Mouse (Mus musculus): Measurements from ENCODE around the gene Tnnt1. TPM values are rescaled to one million over a fixed set of nuclear protein-coding genes. Genes with fewer than 3 reads are reported as not detected.
A peak's percentile ranks its signal among the peaks of the same experiment; 100 is the strongest.
"Not testable (repeated sequence)": the region's sequence is repeated elsewhere in the genome, so short reads cannot be mapped to it uniquely, and the experiment has no call there.

The Tnnt1 gene
- polyA plus RNA-seq, 1 experiment from 2014 or later: 64.7 TPM

- no peak overlapping the region for H3K9ac ChIP-seq (ENCODE audit: low read length)
These were observed 25.2 kb upstream of the Tnnt1 start for GRCm38 (mm10) chr7:4541344-4541743.

GRCm38 (mm10) chr7:4539019-4539418 is 22.8 kb upstream of the Tnnt1 start:
- H3K36me3 ChIP-seq (ENCODE audit: control insufficient read depth, insufficient read depth, low read length): no peaks in the 10 kb centered on the region
- no peak overlapping the region for H3K4me2 ChIP-seq (ENCODE audit: low read depth, severe bottlenecking)
- ATAC-seq (ENCODE audit: insufficient number of reproducible peaks, low FRiP score, low TSS enrichment, low read depth): no peak

More at GRCm38 (mm10) chr7:4541344-4541743, 25.2 kb upstream of the Tnnt1 start:
- Histone ChIP-seq H3K4me2 (ENCODE audit: low read depth, severe bottlenecking) (no peak overlapping the region), H3K4me1 (ENCODE audit: control insufficient read depth, insufficient read depth, low read length) (0 out of 2 replicates have a peak, but pooled peaks cover 1% of the 10 kb centered on the region), H3K27me3 (ENCODE audit: control insufficient read depth, insufficient read depth, low read length) (no peaks in the 10 kb centered on the region), H3K36me3 (ENCODE audit: control insufficient read depth, insufficient read depth, low read length) (no peaks in the 10 kb centered on the region), H3K4me3 (ENCODE audit: low read depth, low read length) (no peak overlapping the region), H3K27ac (replicated peaks; ENCODE audit: low read depth, low read length) (no peak overlapping the region), H3K9me3 (ENCODE audit: control insufficient read depth, low read length) (no peaks in the 10 kb centered on the region)
- 63% methylated on average over 5 of the region's 5 CpGs for WGBS
- ATAC-seq (ENCODE audit: insufficient number of reproducible peaks, low FRiP score, low TSS enrichment, low read depth): no peak
- DNase-seq (ENCODE audit: low spot score): no peak

DNA sequence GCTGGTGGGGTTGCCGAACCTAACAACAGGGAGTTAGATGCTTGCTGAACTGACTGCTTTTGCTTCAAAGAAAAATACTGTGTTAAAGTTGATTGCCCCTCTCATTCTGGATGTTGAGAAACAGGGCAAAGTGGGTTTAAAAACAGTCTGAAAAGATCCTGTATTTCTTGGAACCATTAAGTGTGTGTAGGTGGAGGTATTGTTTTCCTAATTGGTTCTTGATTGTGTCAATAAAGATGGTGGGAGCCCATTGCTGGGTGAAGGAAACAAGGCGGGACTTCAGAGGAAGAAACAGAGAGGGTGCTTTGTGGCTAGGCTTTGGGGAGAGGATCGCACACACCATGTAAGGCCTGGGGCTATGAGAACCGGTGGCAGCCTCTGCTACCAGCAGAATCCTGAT is 21.0 kb upstream of the Tnnt1 start:
- Histone ChIP-seq H3K4me1 (ENCODE audit: control insufficient read depth, insufficient read depth, low read length) (no peaks in the 10 kb centered on the region), H3K27ac (replicated peaks; ENCODE audit: low read depth, low read length) (no peak overlapping the region), H3K4me2 (ENCODE audit: low read depth, severe bottlenecking) (no peak overlapping the region), H3K9me3 (ENCODE audit: control insufficient read depth, low read length) (no peaks in the 10 kb centered on the region), H3K4me3 (ENCODE audit: low read depth, low read length) (no peak overlapping the region), H3K36me3 (ENCODE audit: control insufficient read depth, insufficient read depth, low read length) (no peaks in the 10 kb centered on the region), H3K27me3 (ENCODE audit: control insufficient read depth, insufficient read depth, low read length) (no peaks in the 10 kb centered on the region), H3K9ac (ENCODE audit: low read length) (no peak overlapping the region)
- ATAC-seq (ENCODE audit: insufficient number of reproducible peaks, low FRiP score, low TSS enrichment, low read depth) (no peak), DNase-seq (ENCODE audit: low spot score) (no peak)
- WGBS: 57% methylated on average over 4 of the region's 4 CpGs

More at GRCm38 (mm10) chr7:4539019-4539418, 22.8 kb upstream of the Tnnt1 start:
- 74% methylated on average over 2 of the region's 2 CpGs for WGBS
- Histone ChIP-seq H3K9ac (ENCODE audit: low read length) (no peak overlapping the region), H3K27ac (replicated peaks; ENCODE audit: low read depth, low read length) (no peak overlapping the region), H3K4me3 (ENCODE audit: low read depth, low read length) (no peak overlapping the region), H3K9me3 (ENCODE audit: control insufficient read depth, low read length) (no peaks in the 10 kb centered on the region), H3K4me1 (ENCODE audit: control insufficient read depth, insufficient read depth, low read length) (no peaks in the 10 kb centered on the region), H3K27me3 (ENCODE audit: control insufficient read depth, insufficient read depth, low read length) (no peaks in the 10 kb centered on the region)
- DNase-seq (ENCODE audit: low spot score): no peak

- H3K9ac ChIP-seq (ENCODE audit: low read length): no peak overlapping the region
- H3K9me3 ChIP-seq (ENCODE audit: control insufficient read depth, low read length): no peaks in the 10 kb centered on the region
- no peak overlapping the region for H3K4me3 ChIP-seq (ENCODE audit: low read depth, low read length)
- ATAC-seq (ENCODE audit: insufficient number of reproducible peaks, low FRiP score, low TSS enrichment, low read depth) (no peak), DNase-seq (ENCODE audit: low spot score) (no peak)
- H3K4me2 ChIP-seq (ENCODE audit: low read depth, severe bottlenecking): no peak overlapping the region
- H3K4me1 ChIP-seq (ENCODE audit: control insufficient read depth, insufficient read depth, low read length): no peaks in the 10 kb centered on the region
- H3K27ac ChIP-seq (replicated peaks; ENCODE audit: low read depth, low read length): no peak overlapping the region
- 93% methylated on average over 4 of the region's 4 CpGs for WGBS
- no peaks in the 10 kb centered on the region for H3K27me3 ChIP-seq (ENCODE audit: control insufficient read depth, insufficient read depth, low read length)
- no peaks in the 10 kb centered on the region for H3K36me3 ChIP-seq (ENCODE audit: control insufficient read depth, insufficient read depth, low read length)
These were observed 20.2 kb upstream of the Tnnt1 start for GRCm38 (mm10) chr7:4536369-4536768.

- no peak within 1 kb of the TSS for H3K27ac ChIP-seq (replicated peaks; ENCODE audit: low read depth, low read length)
- 2% methylated on average over 28 of the region's 28 CpGs for WGBS
- 0 out of 2 replicates have a peak, but pooled peaks cover 1% of the 10 kb centered on the region for H3K4me1 ChIP-seq (ENCODE audit: control insufficient read depth, insufficient read depth, low read length)
- H3K9ac ChIP-seq (ENCODE audit: low read length): no peak within 1 kb of the TSS
- ATAC-seq (ENCODE audit: insufficient number of reproducible peaks, low FRiP score, low TSS enrichment, low read depth): peak; percentile 92
- H3K4me3 ChIP-seq (ENCODE audit: low read depth, low read length): peak within 1 kb of the TSS; percentile 22
- peak within 1 kb of the TSS; percentile 39 for H3K4me2 ChIP-seq (ENCODE audit: low read depth, severe bottlenecking)
- no peaks in the 10 kb centered on the region for H3K27me3 ChIP-seq (ENCODE audit: control insufficient read depth, insufficient read depth, low read length)
- H3K36me3 ChIP-seq (ENCODE audit: control insufficient read depth, insufficient read depth, low read length): no peaks in the 10 kb centered on the region
- peak; percentile 90 for DNase-seq (ENCODE audit: low spot score)
- no peaks in the 10 kb centered on the region for H3K9me3 ChIP-seq (ENCODE audit: control insufficient read depth, low read length)
These were observed 16.0 kb upstream of the Tnnt1 start, which contains the start of gene Dnaaf3 for GRCm38 (mm10) chr7:4532005-4532729. Gene Dnaaf3, minus strand, starts transcription at chr7:4532453.

GRCm38 (mm10) chr7:4530166-4530565 is 14.0 kb upstream of the Tnnt1 start:
- not testable (repeated sequence) for H3K27ac ChIP-seq (replicated peaks; ENCODE audit: low read depth, low read length); DNase-seq (ENCODE audit: low spot score); ATAC-seq (ENCODE audit: insufficient number of reproducible peaks, low FRiP score, low TSS enrichment, low read depth); H3K9ac ChIP-seq (ENCODE audit: low read length); H3K4me2 ChIP-seq (ENCODE audit: low read depth, severe bottlenecking); H3K36me3 ChIP-seq (ENCODE audit: control insufficient read depth, insufficient read depth, low read length); H3K4me3 ChIP-seq (ENCODE audit: low read depth, low read length); H3K27me3 ChIP-seq (ENCODE audit: control insufficient read depth, insufficient read depth, low read length); H3K9me3 ChIP-seq (ENCODE audit: control insufficient read depth, low read length); H3K4me1 ChIP-seq (ENCODE audit: control insufficient read depth, insufficient read depth, low read length)
- 33% methylated on average over 7 of the region's 8 CpGs for WGBS

GRCm38 (mm10) chr7:4527302-4527689 is 11.1 kb upstream of the Tnnt1 start:
- 50% methylated on average over 18 of the region's 18 CpGs for WGBS
- H3K4me3 ChIP-seq (ENCODE audit: low read depth, low read length): no peak overlapping the region
- H3K4me1 ChIP-seq (ENCODE audit: control insufficient read depth, insufficient read depth, low read length): 0 out of 2 replicates have a peak, but pooled peaks cover 4% of the 10 kb centered on the region
- no peak overlapping the region for H3K9ac ChIP-seq (ENCODE audit: low read length)
- H3K27ac ChIP-seq (replicated peaks; ENCODE audit: low read depth, low read length): no peak overlapping the region
- H3K36me3 ChIP-seq (ENCODE audit: control insufficient read depth, insufficient read depth, low read length): no peaks in the 10 kb centered on the region
- 0 out of 2 replicates have a peak, but pooled peaks have one; percentile 8 for ATAC-seq (ENCODE audit: insufficient number of reproducible peaks, low FRiP score, low TSS enrichment, low read depth)
- DNase-seq (ENCODE audit: low spot score): no peak
- no peaks in the 10 kb centered on the region for H3K27me3 ChIP-seq (ENCODE audit: control insufficient read depth, insufficient read depth, low read length)
- peak overlapping the region; percentile 51; the same call in 1 of the 2 replicates for H3K4me2 ChIP-seq (ENCODE audit: low read depth, severe bottlenecking)
- H3K9me3 ChIP-seq (ENCODE audit: control insufficient read depth, low read length): no peaks in the 10 kb centered on the region

DNA sequence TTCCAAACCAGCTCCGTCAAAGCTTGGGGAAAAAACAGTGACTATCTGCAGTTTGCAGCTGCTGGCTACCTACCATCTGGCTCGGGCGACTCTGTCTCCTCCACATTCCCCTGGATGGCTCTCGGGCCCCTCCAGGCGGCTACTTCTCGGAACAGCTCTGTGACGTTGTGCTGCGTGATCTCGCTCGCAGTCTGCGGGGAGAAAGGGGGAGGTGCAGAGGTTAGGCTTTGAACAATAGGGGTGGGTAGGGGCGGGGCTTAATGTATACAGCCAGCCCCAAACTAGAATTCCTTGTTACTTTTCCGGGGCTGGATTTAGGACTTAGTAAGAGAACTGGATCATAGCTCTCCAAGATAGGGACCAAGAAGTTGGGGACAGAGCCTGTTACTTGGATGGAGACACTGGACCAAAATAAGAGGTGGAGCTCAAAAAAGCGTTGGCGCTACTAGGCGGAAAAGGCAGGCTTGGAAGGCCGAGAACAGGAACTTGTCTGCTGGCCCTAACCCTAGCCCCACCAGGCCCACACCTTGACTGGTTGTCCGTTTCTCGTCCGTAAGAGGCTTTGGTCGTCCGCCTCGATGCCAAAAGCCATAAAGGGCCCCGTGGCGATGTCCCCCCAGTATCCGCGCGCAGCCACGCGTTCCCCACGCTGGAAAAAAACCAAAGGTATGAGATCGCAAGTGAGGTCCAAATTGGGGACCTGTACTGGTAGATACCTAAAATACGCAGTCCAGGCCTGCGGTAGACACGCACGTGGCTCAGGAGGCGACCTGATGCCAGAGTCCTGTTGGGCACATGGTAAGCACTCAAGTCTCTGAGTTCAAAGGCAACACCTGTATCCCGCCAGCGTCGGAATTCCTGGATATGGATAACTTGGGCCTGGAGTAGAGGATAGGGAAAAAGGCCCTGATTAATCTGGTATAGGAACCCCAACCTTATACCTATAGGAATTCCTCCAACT is 10.4 kb upstream of the Tnnt1 start:
- Histone ChIP-seq H3K4me2 (ENCODE audit: low read depth, severe bottlenecking) (peak overlapping the region; percentile 51), H3K9ac (ENCODE audit: low read length) (no peak overlapping the region), H3K9me3 (ENCODE audit: control insufficient read depth, low read length) (no peaks in the 10 kb centered on the region), H3K27ac (replicated peaks; ENCODE audit: low read depth, low read length) (no peak overlapping the region), H3K27me3 (ENCODE audit: control insufficient read depth, insufficient read depth, low read length) (no peaks in the 10 kb centered on the region), H3K4me1 (ENCODE audit: control insufficient read depth, insufficient read depth, low read length) (0 out of 2 replicates have a peak, but pooled peaks cover 4% of the 10 kb centered on the region), H3K4me3 (ENCODE audit: low read depth, low read length) (peak overlapping the region; percentile 6), H3K36me3 (ENCODE audit: control insufficient read depth, insufficient read depth, low read length) (no peaks in the 10 kb centered on the region)
- 24% methylated on average over 40 of the region's 40 CpGs for WGBS
- peak; percentile 88 for ATAC-seq (ENCODE audit: insufficient number of reproducible peaks, low FRiP score, low TSS enrichment, low read depth)
- peak; percentile 94 for DNase-seq (ENCODE audit: low spot score)

Data from limb, embryonic 11.5 days (tissue).